Mouse (Mus musculus): Measurements from ENCODE around the gene Gdf15.

Gdf15 gene

GRCm38 (mm10) chr8:70585258-70585652 lies 47.0 kb downstream of the Gdf15 start:
- DNase-seq (ENCODE audit: low spot score in 2 of 2): peak in 1 of 2 experiments; percentile 50

DNA sequence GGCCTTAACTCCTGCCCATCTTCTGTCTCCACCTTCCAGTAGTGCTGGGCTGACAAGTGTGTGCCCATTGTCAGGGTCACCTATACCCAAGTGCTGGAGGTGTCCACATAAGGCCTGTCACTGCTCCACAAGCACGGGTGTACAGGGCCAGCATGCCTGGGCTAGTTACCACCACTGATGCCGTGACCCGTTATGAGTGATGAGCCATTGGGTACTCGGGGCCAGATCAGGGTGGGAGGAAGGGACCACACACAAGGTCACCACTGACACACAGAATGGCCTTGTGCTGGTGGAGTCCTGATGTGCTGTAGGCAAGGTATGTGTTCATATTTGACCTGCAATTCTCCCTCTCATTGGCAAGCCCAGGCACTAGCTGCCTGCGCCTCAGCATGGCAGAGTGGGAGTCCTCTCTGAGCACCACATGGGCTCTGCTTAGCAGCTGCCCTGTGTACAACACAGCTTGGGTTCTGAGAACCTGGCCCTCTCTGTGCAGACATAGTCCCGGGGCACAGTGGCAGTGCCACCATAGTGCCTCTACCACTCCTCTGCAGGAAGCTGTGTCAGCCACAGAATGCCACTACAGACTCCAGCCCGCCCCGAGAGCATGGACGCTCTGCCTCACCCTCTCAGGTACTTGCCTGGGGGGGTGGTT lies 47.5 kb downstream of the Gdf15 start:
- no peak for DNase-seq (ENCODE audit: low spot score in 2 of 2)

- no peak for DNase-seq (ENCODE audit: low spot score in 2 of 2)
Observed at GRCm38 (mm10) chr8:70583476-70584387, 48.5 kb downstream of the Gdf15 start.
